Mouse (Mus musculus) left cerebral cortex, adult 2 months (tissue): ENCODE measurements around the gene Dpp6. TPM values are rescaled to one million over a fixed set of nuclear protein-coding genes. Genes with fewer than 3 reads are reported as not detected.

Source experiments
- DNase-seq, 2 experiments: peaks; one replicate each; pipeline ENCODE4 v3.0.0; 2021 to 2022; ENCODE audit warnings: low spot score in 2 of 2, mixed read lengths in 1 of 2; ENCODE audit errors: extremely low spot score in 1 of 2
- H3K27ac ChIP-seq: fragments of 200-600 bp; 2 replicates; pipeline ENCODE4 v1.8.1; 2022
- H3K4me3 ChIP-seq: fragments of 200-600 bp; 2 replicates; pipeline ENCODE4 v1.8.1; 2022
- CTCF ChIP-seq: fragments of 200-600 bp; IDR thresholded peaks from 2 replicates; pipeline ENCODE4 v1.8.1; 2022; ENCODE audit warnings: antibody characterized with exemption, mild to moderate bottlenecking, moderate library complexity
- intact Hi-C: fragments of 180-260 bp; cut with DNase I; formaldehyde crosslinking; loops from one replicate; pipeline ENCODE4 v1.15.1; 2025
- long read RNA-seq, 2 experiments: library from polyadenylated mRNA; stranded (forward); transcript quantifications; one replicate each; pipeline ENCODE4 v2.0.0; 2021; ENCODE audit warnings: borderline mapping rate in 2 of 2
- total RNA-seq, 2 experiments: library from RNA; stranded (reverse); gene quantifications; 2 replicates each; pipeline ENCODE4 v1.2.3; 2021

Dpp6 gene
- 100 to 1,000 TPM; 174 to 183 TPM for total RNA-seq
- long read RNA-seq, experiment 1, full-length matches to known transcripts, result 48 of 78 reads
- long read RNA-seq, experiment 1, partial matches to known transcripts, result 19 of 78 reads
- long read RNA-seq, experiment 1, other reads (novel, unspliced or antisense), result 11 of 78 reads
- long read RNA-seq, experiment 2, full-length matches to known transcripts, result 36 of 65 reads
- long read RNA-seq, experiment 2, partial matches to known transcripts, result 21 of 65 reads
- long read RNA-seq, experiment 2, other reads (novel, unspliced or antisense), result 8 of 65 reads

- DNase-seq, result peak; percentile 13 to 40
- Histone ChIP-seq H3K4me3 (0 out of 2 replicates have a peak within 1 kb of the TSS, but pooled peaks have one; percentile 16), H3K27ac (no peak within 1 kb of the TSS)
- no peak; the same call in 1 of the 2 replicates for TF ChIP-seq CTCF
- intact Hi-C loops, result no loop called here
Measured at GRCm38 (mm10) chr5:26816975-26817941, at the start of gene Dpp6. Gene Dpp6, plus strand, starts transcription at chr5:26817203.

DNA sequence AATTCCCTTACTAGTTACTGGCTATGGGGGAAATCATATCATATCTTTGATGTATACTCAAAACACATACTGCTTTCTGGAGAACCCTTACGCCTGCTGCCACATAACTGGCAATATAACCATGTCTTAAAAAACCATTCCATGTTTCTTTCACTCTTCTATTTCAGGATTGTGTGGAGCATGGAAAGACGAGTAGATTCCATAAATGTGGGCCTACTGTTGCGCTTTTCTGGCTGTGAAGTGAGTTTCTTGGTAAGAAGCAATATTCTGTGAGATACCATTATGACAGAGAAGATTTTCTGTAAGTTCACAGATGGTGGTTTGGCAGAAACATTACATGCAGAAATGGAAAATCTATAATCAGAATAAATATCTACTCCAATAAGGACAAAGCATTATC is 33.0 kb upstream of the Dpp6 start:
- Histone ChIP-seq H3K4me3 (no peak overlapping the region), H3K27ac (no peak overlapping the region)
- DNase-seq, result no peak
- TF ChIP-seq CTCF, result no peak
- intact Hi-C loops, result no loop called here

- TF ChIP-seq CTCF, result no peak
- intact Hi-C loops, result no loop called here
- Histone ChIP-seq H3K4me3 (no peak overlapping the region), H3K27ac (no peak overlapping the region)
- DNase-seq, result no peak
Measured at GRCm38 (mm10) chr5:26795524-26795923, 21.5 kb upstream of the Dpp6 start.

DNA sequence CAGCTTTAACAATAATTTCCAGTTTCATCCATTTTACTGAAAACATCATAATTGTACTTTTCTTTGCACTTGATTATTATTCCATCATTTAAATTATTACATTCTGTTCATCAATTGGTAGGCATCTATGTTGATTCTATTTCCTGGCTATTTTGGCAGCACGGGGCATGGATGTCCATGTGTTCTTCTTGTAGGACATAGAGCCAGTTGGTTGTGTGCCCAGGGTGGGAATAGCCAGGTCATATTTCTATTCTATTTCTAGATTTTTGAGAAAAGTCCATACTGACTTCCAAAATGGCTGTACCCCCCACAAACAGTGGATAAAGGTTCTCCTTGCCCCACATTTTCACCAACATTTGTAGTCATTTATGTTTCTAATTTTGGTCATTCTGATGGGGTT is 19.0 kb downstream of the Dpp6 start:
- no peak for DNase-seq
- intact Hi-C loops, result no loop called here
- no peak for TF ChIP-seq CTCF
- no peak overlapping the region for H3K27ac ChIP-seq
- H3K4me3 ChIP-seq, result no peak overlapping the region

DNA sequence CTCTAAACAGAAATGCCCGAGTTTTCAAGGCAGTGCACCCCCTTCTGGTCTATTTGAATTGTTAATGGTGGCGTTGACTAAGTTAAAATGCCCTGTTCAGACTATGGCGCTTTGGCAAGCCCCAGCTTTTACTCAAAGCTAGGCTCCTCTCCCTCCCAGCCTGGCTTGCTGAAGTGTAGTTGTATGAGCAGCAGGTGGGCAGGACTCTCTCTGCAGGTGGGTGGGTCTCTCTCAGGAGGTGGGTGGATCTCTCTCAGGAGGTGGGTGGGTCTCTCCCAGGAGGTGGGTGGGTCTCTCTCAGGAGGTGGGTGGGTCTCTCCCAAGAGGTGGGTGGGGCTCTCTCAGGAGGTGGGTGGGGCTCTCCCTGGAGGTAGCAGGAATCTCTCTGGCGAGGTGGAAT is 24.1 kb downstream of the Dpp6 start:
- DNase-seq, result no peak
- Histone ChIP-seq H3K27ac (no peak overlapping the region), H3K4me3 (no peak overlapping the region)
- TF ChIP-seq CTCF, result no peak
- intact Hi-C loops, result no loop called here

DNA sequence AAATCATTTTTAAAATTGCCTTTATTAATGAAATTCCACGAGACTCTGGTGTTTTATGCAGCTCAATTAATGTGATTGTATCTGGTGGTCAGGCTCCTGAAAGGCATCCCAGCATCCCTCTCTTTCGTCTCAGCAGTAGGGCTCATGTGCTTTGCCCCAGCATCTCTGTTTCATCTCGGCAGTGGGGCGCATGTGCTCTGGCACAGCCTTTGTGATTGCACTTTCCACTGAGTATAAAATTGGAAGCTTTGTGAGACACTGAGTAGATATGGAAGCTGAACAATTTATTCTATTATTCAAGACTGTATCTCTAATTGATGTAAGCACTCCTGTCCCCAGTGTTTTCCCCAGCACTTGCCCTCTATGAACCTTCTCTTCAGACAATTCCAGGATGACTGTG is 37.7 kb downstream of the Dpp6 start:
- Histone ChIP-seq H3K27ac (no peak overlapping the region), H3K4me3 (no peak overlapping the region)
- DNase-seq, result no peak
- intact Hi-C loops, result no loop called here
- TF ChIP-seq CTCF, result no peak

DNA sequence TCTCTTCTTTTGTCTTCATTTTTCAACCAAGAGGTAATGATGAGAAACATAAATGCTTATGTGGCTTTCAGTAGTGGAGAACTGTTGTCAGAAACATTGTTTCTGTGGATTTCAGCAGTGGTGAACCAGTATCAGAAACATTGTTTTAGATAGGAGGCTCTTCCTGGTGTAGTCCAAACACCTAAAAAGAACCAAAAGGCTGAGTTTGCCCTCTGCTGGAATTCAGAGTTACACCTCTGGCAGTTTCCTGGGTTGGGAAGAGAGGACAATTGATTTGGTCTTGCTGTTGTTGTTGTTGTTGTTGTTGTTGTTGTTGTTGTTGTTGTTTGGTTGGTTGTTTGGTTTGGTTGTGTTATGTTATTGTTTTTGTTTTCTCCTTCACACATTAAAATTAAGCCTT is 58.4 kb downstream of the Dpp6 start:
- DNase-seq, result no peak
- Histone ChIP-seq H3K27ac (no peak overlapping the region), H3K4me3 (no peak overlapping the region)
- intact Hi-C loops, result loop anchor here (2.0 kb wide), 1 partner anchor 593 kb away; no protein-coding TSS in a partner anchor
- peak; percentile 50 for TF ChIP-seq CTCF

DNA sequence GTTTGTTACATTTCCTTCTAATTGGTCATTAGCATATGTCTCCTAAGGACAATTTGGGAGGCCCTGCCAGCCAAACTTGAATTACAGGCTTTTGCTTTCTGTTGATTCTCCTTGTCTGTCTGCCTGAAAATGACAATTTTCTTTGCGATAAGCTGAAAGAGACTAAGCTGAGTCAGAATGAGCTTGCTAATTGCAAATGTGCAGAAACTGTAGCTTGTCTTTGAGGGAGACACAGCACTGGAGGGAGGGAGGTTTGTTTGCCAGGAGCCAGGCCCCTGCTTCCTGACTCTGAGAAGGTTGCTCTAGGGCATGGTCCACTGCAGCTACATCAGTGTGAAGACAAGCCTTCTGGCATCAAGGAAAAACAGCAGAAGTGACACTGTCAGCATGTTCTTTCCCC is 70.5 kb downstream of the Dpp6 start:
- no peak for DNase-seq
- no peak for TF ChIP-seq CTCF
- Histone ChIP-seq H3K4me3 (no peak overlapping the region), H3K27ac (no peak overlapping the region)
- intact Hi-C loops, result no loop called here

- no peak overlapping the region for H3K27ac ChIP-seq
- no peak for TF ChIP-seq CTCF
- H3K4me3 ChIP-seq, result no peak overlapping the region
- intact Hi-C loops, result no loop called here
- no peak for DNase-seq
Measured at GRCm38 (mm10) chr5:26888080-26888479, 71.1 kb downstream of the Dpp6 start.

DNA sequence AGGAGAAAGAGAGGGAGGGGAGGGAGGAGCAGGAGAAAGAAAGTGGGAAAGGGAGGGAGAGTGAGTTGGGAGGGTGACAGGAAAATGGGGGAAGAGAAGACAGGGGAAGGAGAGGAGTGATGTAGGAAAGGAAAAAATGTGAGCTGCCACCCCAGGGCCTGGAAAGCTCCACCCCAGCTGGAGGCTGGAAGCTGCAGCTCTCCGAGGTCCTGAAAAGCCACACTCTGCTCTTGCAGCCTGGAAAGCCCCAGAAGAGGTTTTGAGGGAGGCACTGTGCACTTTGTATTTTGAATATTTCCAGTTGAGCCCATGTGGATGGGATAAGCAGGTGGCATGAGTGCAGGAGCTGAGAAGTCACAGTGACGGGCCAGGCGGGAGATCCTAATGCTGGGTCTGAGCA is 77.3 kb downstream of the Dpp6 start:
- H3K27ac ChIP-seq, result no peak overlapping the region
- no peak overlapping the region for H3K4me3 ChIP-seq
- no peak for DNase-seq
- intact Hi-C loops, result no loop called here
- TF ChIP-seq CTCF, result no peak

DNA sequence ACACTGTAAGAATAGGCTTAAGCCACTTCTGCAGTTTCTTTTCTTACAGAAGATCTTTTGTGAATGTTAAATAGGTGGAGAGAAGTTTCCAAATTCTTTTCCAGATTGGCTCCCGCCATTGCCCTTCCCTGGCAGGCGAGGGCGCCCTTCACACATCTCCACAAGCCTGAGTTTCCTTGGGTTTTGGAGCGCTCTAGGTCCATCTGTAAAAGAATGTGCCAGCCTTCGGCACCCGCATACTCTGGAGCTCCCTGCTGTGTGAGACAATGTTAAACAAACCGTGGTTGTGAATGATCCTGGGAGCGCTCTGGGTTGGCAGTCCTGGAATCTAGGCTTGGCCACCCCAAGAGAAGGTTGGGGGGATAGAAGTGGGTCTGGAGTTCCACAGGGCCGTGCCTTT is 86.8 kb downstream of the Dpp6 start:
- peak; percentile 68 for TF ChIP-seq CTCF
- intact Hi-C loops, result loop anchor here (1.0 to 2.0 kb wide), 2 partner anchors 125 to 133 kb away; no protein-coding TSS in a partner anchor
- DNase-seq, result peak; percentile 43 to 54
- Histone ChIP-seq H3K4me3 (peak overlapping the region; percentile 41), H3K27ac (no peak overlapping the region)
